In the genomic region with DNA sequence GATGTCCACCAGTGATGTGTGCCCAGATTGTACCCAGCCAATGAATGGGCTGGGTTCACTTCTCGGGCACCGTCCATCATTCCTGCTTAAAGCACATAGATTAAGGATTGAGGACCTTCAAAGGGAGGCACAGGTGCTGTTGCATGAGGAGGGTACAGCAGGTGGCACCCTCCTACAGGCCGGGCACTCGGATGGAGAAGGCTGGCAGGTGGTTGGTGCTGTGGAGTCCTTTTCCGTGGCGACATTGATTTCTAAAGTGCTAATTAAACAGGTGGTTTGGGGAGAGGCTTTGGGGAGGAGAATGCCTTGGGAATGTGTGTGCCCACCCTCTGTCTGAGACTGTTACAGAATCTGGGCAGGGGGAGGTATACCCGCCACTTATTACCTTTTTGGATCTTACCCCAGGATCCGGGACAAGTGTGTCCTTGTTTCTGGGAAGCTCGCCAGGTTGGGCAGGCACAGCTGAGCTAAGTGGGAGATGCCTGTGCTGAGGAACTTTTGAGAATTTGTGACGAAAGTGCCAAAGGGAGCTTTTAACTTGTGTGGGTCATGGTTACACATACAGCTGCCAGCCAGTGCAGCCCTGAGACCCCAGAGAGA, we compare ENCODE assay signal across 10 mouse cellular contexts. TPM values are rescaled to one million over a fixed set of nuclear protein-coding genes. Genes with fewer than 3 reads are reported as not detected.
DNase-seq lines count a peak whose midpoint lies in the region; ATAC-seq and TF ChIP-seq lines count a peak whose summit lies in the region.
"Had no signal": no experiment of that assay in that cellular context is flagged by ENCODE, and none has a peak within 500 bp of the region (broad histone marks: within the 10 kb centered on the region; RNA-seq: fewer than 3 reads in every experiment).

No protein-coding gene starts in this region.

- TF ChIP-seq POLR2A in lung, adult 2 months (IDR thresholded peaks at IDR 0.05; ENCODE audit: borderline replicate concordance, extremely low read depth, low read depth, low read length): no peak

- H3K4me2 ChIP-seq in forebrain, embryonic 13.5 days: no peak overlapping the region
- no peak overlapping the region for H3K4me2 ChIP-seq in forebrain, embryonic 12.5 days
- H3K4me2 ChIP-seq in neural tube, embryonic 15.5 days: no peak overlapping the region
- H3K4me2 ChIP-seq: limb, embryonic 12.5 days had no signal

- no peak overlapping the region for H3K9ac ChIP-seq in forebrain, embryonic 13.5 days
- no peak overlapping the region for H3K9ac ChIP-seq in forebrain, embryonic 12.5 days
- no peak overlapping the region for H3K9ac ChIP-seq in neural tube, embryonic 15.5 days (replicated peaks)
- H3K9ac ChIP-seq: limb, embryonic 12.5 days had no signal

- 0 out of 2 replicates have a peak, but pooled peaks cover 3% of the 10 kb centered on the region for H3K4me1 ChIP-seq in forebrain, embryonic 13.5 days
- H3K4me1 ChIP-seq in forebrain, embryonic 12.5 days: no peaks in the 10 kb centered on the region
- no peaks in the 10 kb centered on the region for H3K4me1 ChIP-seq in lung, adult 2 months (ENCODE audit: control insufficient read depth, insufficient read depth, low read length)
- H3K4me1 ChIP-seq in neural tube, embryonic 15.5 days: 0 out of 2 replicates have a peak, but pooled peaks cover 3% of the 10 kb centered on the region
- H3K4me1 ChIP-seq: limb, embryonic 12.5 days had no signal

- 51% methylated on average over 10 of the region's 10 CpGs for WGBS in forebrain, embryonic 13.5 days
- 73% methylated on average over 10 of the region's 10 CpGs for WGBS in forebrain, embryonic 12.5 days
- 57% methylated on average over 10 of the region's 10 CpGs for WGBS in lung, adult 2 months
- 76% methylated on average over 10 of the region's 10 CpGs for WGBS in neural tube, embryonic 15.5 days

- no peaks in the 10 kb centered on the region for H3K36me3 ChIP-seq in forebrain, embryonic 13.5 days (ENCODE audit: poor library complexity, severe bottlenecking)
- no peaks in the 10 kb centered on the region for H3K36me3 ChIP-seq in forebrain, embryonic 12.5 days (replicated peaks)
- H3K36me3 ChIP-seq in neural tube, embryonic 15.5 days: no peaks in the 10 kb centered on the region
- H3K36me3 ChIP-seq: limb, embryonic 12.5 days had no signal

- TF ChIP-seq CTCF in lung, adult 2 months (IDR thresholded peaks at IDR 0.05; ENCODE audit: insufficient read depth, low read length): no peak

- H3K27ac ChIP-seq in forebrain, embryonic 13.5 days: no peak overlapping the region
- H3K27ac ChIP-seq in forebrain, embryonic 12.5 days: no peak overlapping the region
- no peak overlapping the region for H3K27ac ChIP-seq in neural tube, embryonic 15.5 days (replicated peaks)
- H3K27ac ChIP-seq: limb, embryonic 12.5 days had no signal

- intact Hi-C loops in left cerebral cortex, postnatal 10 days (cut with DNase I): no loop called here

- peaks cover 6% of the 10 kb centered on the region; the same call in 1 of the 2 replicates for H3K27me3 ChIP-seq in forebrain, embryonic 13.5 days
- H3K27me3 ChIP-seq in forebrain, embryonic 12.5 days: peaks cover 19% of the 10 kb centered on the region
- no peaks in the 10 kb centered on the region for H3K27me3 ChIP-seq in neural tube, embryonic 15.5 days (replicated peaks)

- H3K9me3 ChIP-seq in forebrain, embryonic 13.5 days (replicated peaks): no peaks in the 10 kb centered on the region
- no peaks in the 10 kb centered on the region for H3K9me3 ChIP-seq in forebrain, embryonic 12.5 days
- no peaks in the 10 kb centered on the region for H3K9me3 ChIP-seq in neural tube, embryonic 15.5 days (replicated peaks)
- H3K9me3 ChIP-seq: limb, embryonic 12.5 days had no signal

- peak; percentile 72 to 79 for DNase-seq in left cerebral cortex, postnatal 10 days (ENCODE audit: extremely low spot score in 1 of 2, low spot score in 2 of 2)
- DNase-seq in left cerebral cortex, adult 11 months (ENCODE audit: low spot score): no peak
- peak; percentile 58 for DNase-seq in lung, adult 2 months
- peak; percentile 68 for DNase-seq in right cerebral cortex, postnatal 4 days
- DNase-seq in kidney, postnatal 4 days: no peak

- H3K4me3 ChIP-seq in forebrain, embryonic 13.5 days: no peak overlapping the region
- H3K4me3 ChIP-seq in forebrain, embryonic 12.5 days (replicated peaks): no peak overlapping the region
- no peak overlapping the region for H3K4me3 ChIP-seq in lung, adult 2 months (replicated peaks; ENCODE audit: extremely low read depth, low read depth, low read length)
- no peak overlapping the region for H3K4me3 ChIP-seq in neural tube, embryonic 15.5 days (replicated peaks)
- H3K4me3 ChIP-seq: limb, embryonic 12.5 days had no signal

- ATAC-seq in forebrain, embryonic 13.5 days: peak; percentile 50; the same call in 1 of the 2 replicates
- ATAC-seq in forebrain, embryonic 12.5 days (ENCODE audit: low FRiP score): no peak
- ATAC-seq in neural tube, embryonic 15.5 days (ENCODE audit: low FRiP score): no peak
- ATAC-seq: intestine, postnatal 0 days had no signal

RNA-seq across cellular contexts. Expression of a gene that starts 11.4 kb away (rescaled TPM):
- polyA plus RNA-seq in forebrain, embryonic 13.5 days (2015; fragmentation: Nextera tagmentation; extraction: Ambion mirVana): 76.9 and 103 TPM in 2 replicates
- polyA plus RNA-seq in forebrain, embryonic 12.5 days (2016; fragmentation: Nextera tagmentation; extraction: Ambion mirVana): 61.1 and 62.5 TPM in 2 replicates
- 1,000 to 10,000 TPM; 1,340 to 1,419 TPM for total RNA-seq in left cerebral cortex, postnatal 10 days (2021)
- 17.4 and 21.5 TPM in 2 replicates for polyA plus RNA-seq in lung, adult 2 months (2012; rRNA removed)
- polyA plus RNA-seq in neural tube, embryonic 15.5 days (2015; fragmentation: Nextera tagmentation; extraction: Ambion mirVana): 495 and 557 TPM in 2 replicates

RNA-seq across cellular contexts. Expression of a gene that starts 27.5 kb away (rescaled TPM):
- polyA plus RNA-seq in forebrain, embryonic 13.5 days (2015; fragmentation: Nextera tagmentation; extraction: Ambion mirVana): 22.3 and 30.5 TPM in 2 replicates
- polyA plus RNA-seq in forebrain, embryonic 12.5 days (2016; fragmentation: Nextera tagmentation; extraction: Ambion mirVana): 26.2 and 33.0 TPM in 2 replicates
- total RNA-seq in left cerebral cortex, postnatal 10 days (2021): 10 to 100 TPM; 21.2 to 21.6 TPM
- 8.9 and 13.8 TPM in 2 replicates for polyA plus RNA-seq in lung, adult 2 months (2012; rRNA removed)
- polyA plus RNA-seq in neural tube, embryonic 15.5 days (2015; fragmentation: Nextera tagmentation; extraction: Ambion mirVana): 32.9 and 34.8 TPM in 2 replicates

RNA-seq across cellular contexts. Expression of a gene that starts 54.9 kb away (rescaled TPM):
- 19.4 and 21.3 TPM in 2 replicates for polyA plus RNA-seq in forebrain, embryonic 13.5 days (2015; fragmentation: Nextera tagmentation; extraction: Ambion mirVana)
- 27.6 and 28.5 TPM in 2 replicates for polyA plus RNA-seq in forebrain, embryonic 12.5 days (2016; fragmentation: Nextera tagmentation; extraction: Ambion mirVana)
- 1 to 10 TPM; 1.3 TPM for total RNA-seq in left cerebral cortex, postnatal 10 days (2021)
- polyA plus RNA-seq in lung, adult 2 months (2012; rRNA removed): 0.91 and 1.3 TPM in 2 replicates
- polyA plus RNA-seq in neural tube, embryonic 15.5 days (2015; fragmentation: Nextera tagmentation; extraction: Ambion mirVana): 7.8 and 9.8 TPM in 2 replicates

Comparison
In these comparisons a context has a peak if more than half of its experiments do, and no peak if none do; other contexts are left out.
1. DNase-seq: peak in left cerebral cortex, postnatal 10 days (2 of 2), lung, adult 2 months (single experiment) and right cerebral cortex, postnatal 4 days (single experiment); none in left cerebral cortex, adult 11 months (single experiment) and kidney, postnatal 4 days (0 of 2).